Mouse (Mus musculus) heart, postnatal 36 days (tissue): ENCODE data around the gene Rnf114. TPM values are rescaled to one million over a fixed set of nuclear protein-coding genes. Genes with fewer than 3 reads are reported as not detected.
A peak's percentile ranks its signal among the peaks of the same experiment; 100 is the strongest.

Experiments used
- DNase-seq, 2 experiments: peaks; one replicate each; pipeline ENCODE4 v3.0.0; 2021 to 2022
- intact Hi-C: fragments of 180-260 bp; cut with DNase I; formaldehyde crosslinking; loops from one replicate; pipeline ENCODE4 v1.15.1; 2025
- total RNA-seq, 2 experiments: library from RNA; stranded (reverse); gene quantifications; 2 replicates each; pipeline ENCODE4 v1.2.3; 2021

Rnf114 gene
- total RNA-seq, 2 experiments from 2014 or later = 68.2 to 70.1 TPM

GRCm38 (mm10) chr2:167502554-167503252, 10.3 kb downstream of the Rnf114 start:
- intact Hi-C loops = no loop called here
- no peak for DNase-seq

- intact Hi-C loops = no loop called here
- DNase-seq = peak; percentile 88
Observed at GRCm38 (mm10) chr2:167503253-167503895, 10.9 kb downstream of the Rnf114 start.

GRCm38 (mm10) chr2:167503896-167504349, 11.5 kb downstream of the Rnf114 start:
- DNase-seq = peak; percentile 59 to 66
- intact Hi-C loops = no loop called here

- DNase-seq = no peak
- intact Hi-C loops = no loop called here
Observed at GRCm38 (mm10) chr2:167505127-167505526, 12.7 kb downstream of the Rnf114 start.

GRCm38 (mm10) chr2:167506546-167507260, 14.3 kb downstream of the Rnf114 start:
- DNase-seq = no peak
- intact Hi-C loops = no loop called here

- intact Hi-C loops = no loop called here
- no peak for DNase-seq
Observed at GRCm38 (mm10) chr2:167507719-167508385, 15.4 kb downstream of the Rnf114 start.

- DNase-seq = no peak
- intact Hi-C loops = no loop called here
Observed at GRCm38 (mm10) chr2:167508569-167508968, 16.1 kb downstream of the Rnf114 start.

- intact Hi-C loops = no loop called here
- peak in 1 of 2 experiments; percentile 36 for DNase-seq
Observed at GRCm38 (mm10) chr2:167510485-167510884, 18.0 kb downstream of the Rnf114 start.

GRCm38 (mm10) chr2:167512365-167512764, 19.9 kb downstream of the Rnf114 start:
- intact Hi-C loops = no loop called here
- DNase-seq = no peak

- intact Hi-C loops = no loop called here
- no peak for DNase-seq
Observed at GRCm38 (mm10) chr2:167512970-167513369, 20.5 kb downstream of the Rnf114 start.

- no peak for DNase-seq
- intact Hi-C loops = no loop called here
Observed at GRCm38 (mm10) chr2:167514641-167515040, 22.2 kb downstream of the Rnf114 start.

GRCm38 (mm10) chr2:167515688-167516087, 23.2 kb downstream of the Rnf114 start:
- no peak for DNase-seq
- intact Hi-C loops = no loop called here

- intact Hi-C loops = no loop called here
Observed at GRCm38 (mm10) chr2:167519606-167520252, 27.3 kb downstream of the Rnf114 start.

GRCm38 (mm10) chr2:167528278-167528677, 35.8 kb downstream of the Rnf114 start:
- no peak for DNase-seq
- intact Hi-C loops = no loop called here

More at GRCm38 (mm10) chr2:167519606-167520252, 27.3 kb downstream of the Rnf114 start:
- DNase-seq = no peak

- intact Hi-C loops = no loop called here
- DNase-seq = no peak
Observed at GRCm38 (mm10) chr2:167529935-167530513, 37.6 kb downstream of the Rnf114 start.

- intact Hi-C loops = no loop called here
- DNase-seq = no peak
Observed at GRCm38 (mm10) chr2:167530536-167530935, 38.1 kb downstream of the Rnf114 start.

- peak; percentile 57 to 68 for DNase-seq
- intact Hi-C loops = loop anchor here (1.0 to 2.0 kb wide), 2 partner anchors 73 to 147 kb away; no protein-coding TSS in a partner anchor
Observed at GRCm38 (mm10) chr2:167532131-167532530, 39.7 kb downstream of the Rnf114 start.

- DNase-seq = no peak
- intact Hi-C loops = loop anchor here (2.0 kb wide), 1 partner anchor 145 kb away; no protein-coding TSS in a partner anchor
Observed at GRCm38 (mm10) chr2:167533880-167534279, 41.4 kb downstream of the Rnf114 start.

GRCm38 (mm10) chr2:167536320-167536945, 44.0 kb downstream of the Rnf114 start:
- DNase-seq = no peak
- intact Hi-C loops = loop anchor here (2.0 kb wide), 1 partner anchor 358 kb away; no protein-coding TSS in a partner anchor
